Mouse (Mus musculus) limb, embryonic 14.5 days (tissue): Measurements from ENCODE around the gene Irs2. TPM values are rescaled to one million over a fixed set of nuclear protein-coding genes. Genes with fewer than 3 reads are reported as not detected.

ENCODE experiments used
- ATAC-seq: fragments of 200-750 bp; cut with Nextera tagmentation; 2 replicates; pipeline ENCODE4 v1.8.0; 2017; ENCODE audit warnings: low read depth, moderate number of reproducible peaks, moderate TSS enrichment; ENCODE audit not compliant: low FRiP score
- DNase-seq: peaks from one replicate; pipeline ENCODE4 v3.0.0-alpha.2; 2015; ENCODE audit warnings: low spot score
- H3K27ac ChIP-seq: fragments of 300-500 bp; sonication (generic); replicated peaks from 2 replicates; pipeline ENCODE4 v1.5.1; 2014; ENCODE audit warnings: low read depth, mild to moderate bottlenecking, low read length, moderate library complexity, mixed read lengths
- H3K27me3 ChIP-seq: fragments of 300-500 bp; sonication (generic); 2 replicates; pipeline ENCODE4 v1.6.1; 2014; ENCODE audit warnings: low read length, mixed read lengths; ENCODE audit not compliant: control insufficient read depth, insufficient read depth
- H3K36me3 ChIP-seq: fragments of 300-500 bp; sonication (generic); 2 replicates; pipeline ENCODE4 v1.6.1; 2014; ENCODE audit warnings: mild to moderate bottlenecking, low read length, moderate library complexity, mixed read lengths; ENCODE audit not compliant: control insufficient read depth, insufficient read depth
- H3K4me1 ChIP-seq: fragments of 300-500 bp; sonication (generic); 2 replicates; pipeline ENCODE4 v1.6.1; 2014; ENCODE audit warnings: antibody characterized with exemption, low read length, mixed read lengths; ENCODE audit not compliant: control insufficient read depth, insufficient read depth
- H3K4me2 ChIP-seq: fragments of 300-500 bp; sonication (generic); replicated peaks from 2 replicates; pipeline ENCODE4 v1.6.1; 2014; ENCODE audit warnings: low read depth, mild to moderate bottlenecking, low read length, moderate library complexity; ENCODE audit not compliant: severe bottlenecking
- H3K4me3 ChIP-seq: fragments of 300-500 bp; sonication (generic); replicated peaks from 2 replicates; pipeline ENCODE4 v1.5.1; 2014; ENCODE audit warnings: low read length
- H3K9ac ChIP-seq: fragments of 300-500 bp; sonication (generic); 2 replicates; pipeline ENCODE4 v1.6.1; 2014; ENCODE audit warnings: mild to moderate bottlenecking, low read depth, low read length, moderate library complexity; ENCODE audit not compliant: severe bottlenecking
- H3K9me3 ChIP-seq: fragments of 300-500 bp; sonication (generic); 2 replicates; pipeline ENCODE4 v1.6.1; 2016; ENCODE audit warnings: low read length; ENCODE audit not compliant: control insufficient read depth
- POLR2A ChIP-seq: fragments of 200-500 bp; IDR thresholded peaks from 2 replicates; pipeline ENCODE4 v1.8.0; 2012; ENCODE audit warnings: inconsistent platforms, mild to moderate bottlenecking, moderate library complexity, borderline replicate concordance; ENCODE audit not compliant: insufficient read depth, insufficient read length; ENCODE audit errors: extremely low read depth
- WGBS: fragments of 180-500 bp; shearing (Covaris S2); extraction: QIAGEN DNeasy Blood & Tissue Kit; methylation state at CpG from one replicate; pipeline ENCODE4 v1.1.7; 2014; 5-methylcytosine and 5-hydroxymethylcytosine counted together
- polyA plus RNA-seq, 2 experiments: library from polyadenylated mRNA; depleted of rRNA in 1 of 2; stranded (reverse) in 1 of 2; unstranded in 1 of 2; fragments of >200 nt; fragmentation: Nextera tagmentation in 1 of 2; extraction: Ambion mirVana in 1 of 2; gene quantifications; 2 replicates each; pipeline versions ENCODE4 v1.2.1 to v1.2.3; 2012 to 2014

Gene Irs2
- polyA plus RNA-seq, 2 experiments: 9.7 to 14.4 TPM

DNA sequence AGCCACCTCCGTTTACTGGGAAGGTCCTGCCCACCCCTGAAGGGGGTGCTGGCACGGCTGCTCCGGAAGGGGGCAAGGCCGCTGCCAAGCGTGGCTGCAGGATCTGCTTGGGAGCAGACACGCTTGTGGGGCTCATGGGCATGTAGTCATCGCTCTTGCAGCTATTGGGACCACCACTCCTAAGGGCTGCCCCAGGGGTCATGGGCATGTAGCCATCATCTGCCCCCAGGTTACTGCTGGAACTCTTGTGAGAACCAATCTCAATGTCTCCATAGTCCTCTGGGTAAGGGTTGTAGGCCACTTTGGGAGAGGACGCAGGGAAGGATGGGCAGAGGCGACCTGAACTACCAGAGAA, 2.0 kb downstream of the Irs2 start:
- H3K9ac ChIP-seq: peak overlapping the region; percentile 91
- peak overlapping the region; percentile 94 for H3K4me2 ChIP-seq
- peak overlapping the region; percentile 90 for H3K4me3 ChIP-seq
- DNase-seq (no peak), ATAC-seq (no peak)
- H3K36me3 ChIP-seq: peaks cover 22% of the 10 kb centered on the region
- no peaks in the 10 kb centered on the region for H3K27me3 ChIP-seq
- H3K4me1 ChIP-seq: peaks cover 51% of the 10 kb centered on the region
- no peaks in the 10 kb centered on the region for H3K9me3 ChIP-seq
- WGBS: 88% methylated on average over 9 of the region's 9 CpGs
- no peak for TF ChIP-seq POLR2A
- H3K27ac ChIP-seq: no peak overlapping the region

DNA sequence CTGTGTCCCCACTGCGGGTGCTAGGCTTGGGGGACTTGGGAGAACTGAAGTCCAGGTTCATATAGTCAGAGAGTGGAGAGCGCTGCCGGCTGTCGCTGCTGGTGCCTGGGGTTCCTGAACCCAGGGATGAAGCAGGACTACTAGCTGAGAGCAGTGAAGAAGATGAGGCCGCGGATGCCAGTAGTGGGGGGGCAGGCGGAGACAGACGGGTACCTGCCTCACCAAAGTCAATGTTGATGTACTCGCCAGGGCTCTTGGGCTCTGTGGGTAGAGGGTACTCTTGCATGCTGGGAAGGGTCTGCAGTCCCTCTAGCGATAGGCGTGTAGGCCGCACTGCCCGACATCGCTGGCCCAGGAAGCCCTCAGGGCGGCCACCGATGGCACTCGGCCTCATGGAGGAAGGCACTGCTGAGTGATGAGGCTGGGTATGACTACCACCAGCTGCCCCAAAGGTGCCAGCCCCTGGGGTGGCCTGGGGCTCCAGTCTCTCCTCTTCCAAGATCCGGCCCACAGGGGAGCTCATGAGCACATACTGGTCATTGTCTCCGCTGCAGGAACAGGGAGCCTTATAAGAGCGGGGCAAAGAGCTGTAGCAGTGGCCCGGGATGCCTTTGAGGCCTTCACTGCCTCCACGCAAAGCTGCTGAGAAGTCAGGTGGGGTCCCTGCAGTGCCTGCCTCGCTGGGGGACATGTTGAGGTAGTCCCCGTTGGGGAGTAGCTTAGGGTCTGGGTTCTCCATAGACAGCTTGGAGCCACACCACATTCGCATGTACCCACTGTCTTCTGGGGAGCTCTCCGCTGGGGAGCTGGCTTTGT, 2.6 kb downstream of the Irs2 start:
- DNase-seq (no peak), ATAC-seq (no peak)
- Histone ChIP-seq H3K9me3 (no peaks in the 10 kb centered on the region), H3K36me3 (peaks cover 22% of the 10 kb centered on the region), H3K4me1 (peaks cover 57% of the 10 kb centered on the region), H3K27ac (no peak overlapping the region), H3K4me2 (peak overlapping the region; percentile 94), H3K9ac (peak overlapping the region; percentile 91), H3K4me3 (peak overlapping the region; percentile 90), H3K27me3 (no peaks in the 10 kb centered on the region)
- 85% methylated on average over 23 of the region's 26 CpGs for WGBS
- no peak for TF ChIP-seq POLR2A

DNA sequence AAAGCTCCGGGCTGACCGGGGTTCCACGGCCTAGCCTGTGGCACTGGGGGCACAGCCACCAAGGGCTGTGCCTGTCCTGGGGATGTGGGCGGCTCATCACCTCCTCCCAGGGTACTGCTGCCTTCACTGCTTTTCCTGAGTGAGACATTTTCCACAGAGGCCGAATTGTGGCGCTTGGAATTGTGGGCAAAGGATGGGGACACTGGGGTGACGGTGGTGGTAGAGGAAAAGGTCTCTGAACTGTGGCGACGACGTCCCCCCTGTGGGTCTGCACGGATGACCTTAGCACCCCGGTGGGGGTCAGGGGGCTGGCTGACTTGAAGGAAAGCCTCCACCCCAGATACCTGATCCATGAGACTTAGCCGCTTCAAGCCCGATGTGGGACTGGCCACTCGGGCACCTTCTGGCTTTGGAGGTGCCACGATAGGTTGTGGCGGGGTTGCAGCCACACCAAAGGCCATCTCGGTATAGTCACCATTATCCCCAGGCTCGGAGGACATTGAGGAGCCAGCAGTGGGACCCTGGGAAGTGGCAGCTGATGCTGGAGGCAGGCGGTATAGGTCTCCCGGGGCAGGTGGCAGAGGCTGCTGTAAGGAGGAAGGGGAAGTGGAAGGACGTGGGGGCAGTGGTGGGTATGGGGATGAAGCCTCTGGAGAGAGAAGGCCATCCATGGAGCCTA, 3.3 kb downstream of the Irs2 start:
- Histone ChIP-seq H3K9me3 (no peaks in the 10 kb centered on the region), H3K27ac (no peak overlapping the region), H3K4me2 (peak overlapping the region; percentile 94), H3K36me3 (peaks cover 22% of the 10 kb centered on the region), H3K4me1 (peaks cover 62% of the 10 kb centered on the region), H3K27me3 (no peaks in the 10 kb centered on the region), H3K9ac (peak overlapping the region; percentile 91), H3K4me3 (peak overlapping the region; percentile 90)
- no peak for DNase-seq
- no peak for TF ChIP-seq POLR2A
- ATAC-seq: no peak
- WGBS: 74% methylated on average over 22 of the region's 22 CpGs

DNA sequence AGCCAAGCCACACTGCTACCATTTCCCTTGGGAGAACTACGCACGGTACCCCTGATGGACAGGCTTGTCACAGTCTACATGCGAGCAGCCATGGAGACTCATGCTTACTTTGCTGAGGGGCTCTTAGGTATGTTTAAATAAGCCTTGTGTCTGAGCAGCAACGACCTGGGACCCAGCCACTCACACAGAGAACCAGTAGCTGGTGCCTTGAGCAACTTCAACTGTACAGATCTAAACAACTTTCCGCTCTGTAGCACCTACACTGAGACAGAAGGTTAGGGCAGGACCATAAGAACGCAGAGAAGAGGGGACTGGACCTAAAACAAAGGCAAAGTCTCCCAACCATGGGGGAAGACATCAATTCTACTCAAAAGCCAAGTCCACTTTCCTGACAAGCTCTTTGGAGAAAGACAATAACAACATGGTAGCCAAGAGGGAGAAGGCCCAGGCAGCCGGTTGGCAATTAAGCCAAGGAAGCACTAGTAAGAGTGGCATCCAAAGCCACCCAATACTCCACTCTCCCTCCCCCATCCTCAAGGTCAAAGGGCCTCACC, 4.3 kb downstream of the Irs2 start:
- Histone ChIP-seq H3K4me1 (peaks cover 68% of the 10 kb centered on the region), H3K27ac (0 out of 2 replicates have a peak overlapping the region, but pooled peaks have one; percentile 21), H3K27me3 (no peaks in the 10 kb centered on the region), H3K9ac (peak overlapping the region; percentile 91), H3K36me3 (peaks cover 22% of the 10 kb centered on the region), H3K4me2 (peak overlapping the region; percentile 94), H3K9me3 (no peaks in the 10 kb centered on the region), H3K4me3 (peak overlapping the region; percentile 90)
- no peak for DNase-seq
- no peak for ATAC-seq
- TF ChIP-seq POLR2A: no peak
- WGBS: 36% methylated on average over 7 of the region's 7 CpGs

DNA sequence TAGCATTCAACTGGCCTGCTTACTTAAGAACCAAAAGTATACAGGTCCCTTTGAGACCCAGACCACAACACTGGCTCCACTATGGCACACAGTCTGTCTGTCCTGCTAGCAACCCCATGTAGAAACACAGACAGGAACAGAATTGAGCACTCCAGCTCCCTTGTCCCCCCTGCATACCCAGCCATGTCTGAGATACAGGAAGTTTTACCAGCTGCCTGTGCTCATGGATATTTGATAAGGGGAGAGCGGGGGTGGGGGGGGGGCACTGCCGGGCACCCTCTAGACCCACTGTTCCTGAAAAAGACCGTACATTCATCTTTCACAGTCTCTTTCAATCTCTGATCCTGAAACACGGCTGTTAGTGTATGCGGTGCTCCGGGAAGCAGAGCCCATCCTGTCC, 5.0 kb downstream of the Irs2 start:
- no peak for TF ChIP-seq POLR2A
- Histone ChIP-seq H3K27ac (peak overlapping the region; percentile 21; the same call in 1 of the 2 replicates), H3K9ac (peak overlapping the region; percentile 91), H3K4me1 (peaks cover 68% of the 10 kb centered on the region), H3K36me3 (peaks cover 27% of the 10 kb centered on the region), H3K9me3 (no peaks in the 10 kb centered on the region), H3K4me3 (peak overlapping the region; percentile 90), H3K27me3 (no peaks in the 10 kb centered on the region), H3K4me2 (peak overlapping the region; percentile 94)
- DNase-seq: no peak
- 43% methylated on average over 6 of the region's 6 CpGs for WGBS
- no peak for ATAC-seq
